Mouse (Mus musculus): ENCODE measurements around the gene Clec16a. TPM values are rescaled to one million over a fixed set of nuclear protein-coding genes. Genes with fewer than 3 reads are reported as not detected.
A peak's percentile ranks its signal among the peaks of the same experiment; 100 is the strongest.

The Clec16a gene
- polyA plus RNA-seq, 1 experiment from 2014 or later = 12.8 TPM

GRCm38 (mm10) chr16:10749226-10749625 is 204.1 kb downstream of the Clec16a start:
- WGBS (ENCODE audit: insufficient replicate concordance) = 55% methylated on average over 7 of the region's 7 CpGs
- Histone ChIP-seq H3K9me3 (replicated peaks) (no peaks in the 10 kb centered on the region), H3K36me3 (no peaks in the 10 kb centered on the region), H3K4me3 (replicated peaks) (no peak overlapping the region), H3K27me3 (no peaks in the 10 kb centered on the region), H3K9ac (no peak overlapping the region), H3K4me1 (replicated peaks) (0 out of 2 replicates have a peak, but pooled peaks cover 3% of the 10 kb centered on the region), H3K27ac (no peak overlapping the region), H3K4me2 (no peak overlapping the region)
- DNase-seq = no peak
- ATAC-seq (ENCODE audit: low read depth) = no peak

- H3K27ac ChIP-seq = no peak overlapping the region
Observed at GRCm38 (mm10) chr16:10749824-10750223, 204.7 kb downstream of the Clec16a start.

GRCm38 (mm10) chr16:10754521-10755296 is 209.6 kb downstream of the Clec16a start:
- H3K4me1 ChIP-seq (replicated peaks) = no peaks in the 10 kb centered on the region
- H3K4me3 ChIP-seq (replicated peaks) = no peak overlapping the region
- 67% methylated on average over 3 of the region's 3 CpGs for WGBS (ENCODE audit: insufficient replicate concordance)
- H3K9ac ChIP-seq = no peak overlapping the region
- peaks cover 1% of the 10 kb centered on the region; the same call in 1 of the 2 replicates for H3K27me3 ChIP-seq
- no peak overlapping the region for H3K4me2 ChIP-seq
- no peaks in the 10 kb centered on the region for H3K9me3 ChIP-seq (replicated peaks)
- no peak for DNase-seq
- ATAC-seq (ENCODE audit: low read depth) = no peak
- H3K36me3 ChIP-seq = no peaks in the 10 kb centered on the region
- no peak overlapping the region for H3K27ac ChIP-seq

More at GRCm38 (mm10) chr16:10749824-10750223, 204.7 kb downstream of the Clec16a start:
- no peak overlapping the region for H3K9ac ChIP-seq
- H3K9me3 ChIP-seq (replicated peaks) = no peaks in the 10 kb centered on the region
- H3K36me3 ChIP-seq = no peaks in the 10 kb centered on the region
- H3K27me3 ChIP-seq = no peaks in the 10 kb centered on the region
- H3K4me2 ChIP-seq = no peak overlapping the region
- no peak for ATAC-seq (ENCODE audit: low read depth)
- 68% methylated on average over 7 of the region's 7 CpGs for WGBS (ENCODE audit: insufficient replicate concordance)
- no peak overlapping the region for H3K4me3 ChIP-seq (replicated peaks)
- DNase-seq = no peak
- H3K4me1 ChIP-seq (replicated peaks) = 0 out of 2 replicates have a peak, but pooled peaks cover 3% of the 10 kb centered on the region

GRCm38 (mm10) chr16:10756168-10756567 is 211.0 kb downstream of the Clec16a start:
- H3K27ac ChIP-seq = no peak overlapping the region

GRCm38 (mm10) chr16:10761182-10761581 is 216.0 kb downstream of the Clec16a start:
- no peak overlapping the region for H3K27ac ChIP-seq

More at GRCm38 (mm10) chr16:10756168-10756567, 211.0 kb downstream of the Clec16a start:
- Histone ChIP-seq H3K9me3 (replicated peaks) (no peaks in the 10 kb centered on the region), H3K4me3 (replicated peaks) (no peak overlapping the region), H3K4me1 (replicated peaks) (no peaks in the 10 kb centered on the region), H3K27me3 (peaks cover 8% of the 10 kb centered on the region; the same call in 1 of the 2 replicates), H3K4me2 (no peak overlapping the region), H3K36me3 (no peaks in the 10 kb centered on the region), H3K9ac (no peak overlapping the region)
- ATAC-seq (ENCODE audit: low read depth) (no peak), DNase-seq (no peak)
- WGBS (ENCODE audit: insufficient replicate concordance) = 53% methylated on average over 6 of the region's 6 CpGs

DNA sequence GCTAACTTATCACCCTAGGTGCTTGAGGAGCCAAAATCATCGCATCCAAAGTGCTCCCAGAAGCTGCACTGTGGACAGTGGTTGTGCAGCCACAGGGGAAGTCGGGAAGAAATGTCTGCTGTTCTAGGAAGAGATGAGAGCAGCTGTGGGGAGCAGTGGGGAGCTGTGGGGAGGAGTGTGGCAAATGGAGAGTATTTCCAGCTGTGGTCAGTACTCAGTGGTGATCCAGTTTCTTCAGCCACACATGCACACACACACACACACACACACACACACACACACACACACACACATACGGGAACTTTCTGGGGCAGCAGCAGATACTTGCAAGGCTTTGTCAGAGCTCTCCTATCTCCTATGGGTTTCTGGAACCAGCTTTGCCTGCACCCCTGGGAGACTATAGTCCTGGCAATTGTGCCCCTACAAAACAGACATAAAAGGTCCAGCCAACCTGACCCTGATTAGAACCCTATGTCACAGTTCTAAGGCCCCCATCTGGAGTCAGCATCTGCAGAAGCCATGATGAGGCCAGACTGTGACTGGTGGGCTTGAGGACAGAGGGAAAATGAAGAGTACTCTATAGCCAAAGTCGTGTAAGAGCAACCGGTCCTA is 217.5 kb downstream of the Clec16a start:
- Histone ChIP-seq H3K27ac (no peak overlapping the region), H3K9me3 (replicated peaks) (no peaks in the 10 kb centered on the region), H3K27me3 (peaks cover 14% of the 10 kb centered on the region), H3K9ac (no peak overlapping the region), H3K4me3 (replicated peaks) (no peak overlapping the region), H3K4me2 (no peak overlapping the region), H3K4me1 (replicated peaks) (no peaks in the 10 kb centered on the region), H3K36me3 (no peaks in the 10 kb centered on the region)
- 56% methylated on average over 5 of the region's 5 CpGs for WGBS (ENCODE audit: insufficient replicate concordance)
- DNase-seq (no peak), ATAC-seq (ENCODE audit: low read depth) (no peak)

More at GRCm38 (mm10) chr16:10761182-10761581, 216.0 kb downstream of the Clec16a start:
- no peaks in the 10 kb centered on the region for H3K36me3 ChIP-seq
- WGBS (ENCODE audit: insufficient replicate concordance) = 56% methylated on average over 8 of the region's 8 CpGs
- no peak for ATAC-seq (ENCODE audit: low read depth)
- no peak overlapping the region for H3K4me3 ChIP-seq (replicated peaks)
- peaks cover 14% of the 10 kb centered on the region for H3K27me3 ChIP-seq
- H3K4me2 ChIP-seq = no peak overlapping the region
- H3K4me1 ChIP-seq (replicated peaks) = no peaks in the 10 kb centered on the region
- H3K9me3 ChIP-seq (replicated peaks) = no peaks in the 10 kb centered on the region
- no peak for DNase-seq
- no peak overlapping the region for H3K9ac ChIP-seq

DNA sequence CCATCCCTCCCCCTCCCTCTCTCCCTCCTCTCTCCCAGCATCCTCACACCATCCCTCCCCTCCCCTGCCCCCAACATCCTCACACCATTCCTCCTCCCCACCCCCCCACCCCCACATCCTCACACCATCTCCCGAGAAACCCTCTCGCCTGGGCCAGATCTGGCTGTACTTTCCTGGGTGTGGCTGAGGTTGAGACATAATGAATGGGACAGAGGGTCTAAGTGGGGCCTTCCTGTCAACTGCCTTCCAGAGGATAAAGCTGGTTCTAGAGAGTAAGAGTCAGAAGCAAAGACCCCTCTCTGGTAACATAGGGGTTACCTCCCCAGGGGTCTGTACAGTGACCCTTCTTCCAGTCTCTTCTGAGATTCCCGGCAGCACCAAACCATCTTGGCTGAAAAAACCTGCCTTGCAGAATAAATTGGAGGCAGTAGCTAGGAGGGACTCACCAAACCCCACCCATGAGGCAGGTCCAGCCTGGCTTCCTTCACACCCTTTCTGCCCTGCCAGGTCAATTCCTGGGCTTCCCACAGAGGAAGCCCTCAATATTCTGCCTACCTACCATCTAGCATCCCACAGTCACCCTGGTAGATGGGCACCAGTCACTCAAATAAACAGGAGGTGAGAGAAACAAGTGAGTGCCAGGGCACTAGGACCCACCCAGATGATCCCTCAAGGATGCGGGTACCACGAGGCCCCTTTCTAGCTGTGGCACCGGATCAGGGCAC is 218.6 kb downstream of the Clec16a start:
- H3K27ac ChIP-seq = no peak overlapping the region
- 35% methylated on average over 6 of the region's 6 CpGs for WGBS (ENCODE audit: insufficient replicate concordance)
- H3K4me1 ChIP-seq (replicated peaks) = peaks cover 6% of the 10 kb centered on the region
- no peak overlapping the region for H3K4me2 ChIP-seq
- no peak overlapping the region for H3K4me3 ChIP-seq (replicated peaks)
- H3K9ac ChIP-seq = no peak overlapping the region
- DNase-seq (no peak), ATAC-seq (ENCODE audit: low read depth) (no peak)
- no peaks in the 10 kb centered on the region for H3K9me3 ChIP-seq (replicated peaks)
- no peaks in the 10 kb centered on the region for H3K36me3 ChIP-seq
- peaks cover 17% of the 10 kb centered on the region for H3K27me3 ChIP-seq

DNA sequence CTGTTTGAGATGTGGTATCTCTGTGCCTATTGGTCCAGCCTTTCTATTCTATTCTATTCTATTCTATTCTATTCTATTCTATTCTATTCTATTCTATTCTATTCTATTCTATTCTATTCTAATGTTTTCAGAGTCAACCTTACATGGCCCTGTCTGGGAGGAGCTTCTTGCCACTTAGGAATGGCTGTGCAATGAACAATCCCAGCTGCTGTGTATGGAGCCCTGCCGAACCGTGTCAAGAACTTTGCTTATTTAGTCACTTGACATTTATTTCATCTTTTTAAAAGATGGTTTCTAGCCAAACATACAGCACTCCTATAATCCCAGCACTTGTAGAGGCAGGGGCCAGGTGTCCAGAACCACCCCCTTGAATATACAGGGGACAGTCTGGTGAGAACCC is 219.2 kb downstream of the Clec16a start:
- ATAC-seq (ENCODE audit: low read depth) (no peak), DNase-seq (no peak)
- 21% methylated on average over 2 of the region's 2 CpGs for WGBS (ENCODE audit: insufficient replicate concordance)

GRCm38 (mm10) chr16:10767158-10767557 is 222.0 kb downstream of the Clec16a start:
- DNase-seq = peak; percentile 45
- Histone ChIP-seq H3K27ac (no peak overlapping the region), H3K4me1 (replicated peaks) (peaks cover 37% of the 10 kb centered on the region), H3K9ac (no peak overlapping the region), H3K27me3 (peaks cover 13% of the 10 kb centered on the region), H3K4me2 (no peak overlapping the region), H3K9me3 (replicated peaks) (no peaks in the 10 kb centered on the region), H3K36me3 (no peaks in the 10 kb centered on the region), H3K4me3 (replicated peaks) (no peak overlapping the region)
- 39% methylated on average over 4 of the region's 4 CpGs for WGBS (ENCODE audit: insufficient replicate concordance)
- ATAC-seq (ENCODE audit: low read depth) = no peak

More for the DNA sequence above, 219.2 kb downstream of the Clec16a start:
- Histone ChIP-seq H3K9ac (no peak overlapping the region), H3K4me3 (replicated peaks) (no peak overlapping the region), H3K27me3 (peaks cover 22% of the 10 kb centered on the region), H3K4me1 (replicated peaks) (peaks cover 13% of the 10 kb centered on the region), H3K9me3 (replicated peaks) (no peaks in the 10 kb centered on the region), H3K27ac (no peak overlapping the region), H3K4me2 (no peak overlapping the region), H3K36me3 (no peaks in the 10 kb centered on the region)

GRCm38 (mm10) chr16:10768821-10769220 is 223.7 kb downstream of the Clec16a start:
- Histone ChIP-seq H3K36me3 (no peaks in the 10 kb centered on the region), H3K4me1 (replicated peaks) (peaks cover 44% of the 10 kb centered on the region), H3K27me3 (peaks cover 11% of the 10 kb centered on the region), H3K9me3 (replicated peaks) (no peaks in the 10 kb centered on the region), H3K27ac (no peak overlapping the region), H3K4me2 (peak overlapping the region; percentile 11; the same call in 1 of the 2 replicates), H3K9ac (no peak overlapping the region), H3K4me3 (replicated peaks) (no peak overlapping the region)
- no peak for DNase-seq
- 22% methylated on average over 9 of the region's 9 CpGs for WGBS (ENCODE audit: insufficient replicate concordance)
- peak; percentile 35; the same call in 1 of the 2 replicates for ATAC-seq (ENCODE audit: low read depth)

DNA sequence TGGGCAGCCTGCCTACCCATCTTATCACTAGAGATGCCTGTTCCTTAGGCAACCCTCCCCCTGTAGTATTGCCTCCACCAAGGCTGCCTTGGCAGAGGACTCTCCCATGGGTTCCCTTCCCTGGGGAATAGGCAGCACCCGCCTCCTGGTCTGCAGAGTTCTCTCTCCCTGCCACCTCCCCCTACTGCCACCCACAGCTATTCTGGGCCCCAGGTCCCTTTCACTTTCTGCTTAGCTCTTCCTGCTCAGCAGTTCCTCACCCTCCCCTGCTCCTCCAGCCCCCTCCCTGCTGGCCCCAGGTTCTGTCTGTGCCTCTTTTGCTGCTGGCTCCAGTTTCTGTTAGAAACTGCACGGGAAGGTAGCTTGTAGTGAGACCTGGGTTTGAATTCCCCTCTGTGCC is 224.5 kb downstream of the Clec16a start:
- Histone ChIP-seq H3K9me3 (replicated peaks) (no peaks in the 10 kb centered on the region), H3K4me2 (no peak overlapping the region), H3K9ac (no peak overlapping the region), H3K36me3 (no peaks in the 10 kb centered on the region), H3K27me3 (0 out of 2 replicates have a peak, but pooled peaks cover 8% of the 10 kb centered on the region), H3K4me3 (replicated peaks) (no peak overlapping the region), H3K4me1 (replicated peaks) (peaks cover 47% of the 10 kb centered on the region), H3K27ac (no peak overlapping the region)
- ATAC-seq (ENCODE audit: low read depth) (no peak), DNase-seq (no peak)
- WGBS (ENCODE audit: insufficient replicate concordance) = 14% methylated on average over 2 of the region's 2 CpGs

Measured in liver, embryonic 13.5 days (tissue).